Mouse (Mus musculus) erythroblast, embryonic 14.5 days (primary cell): ENCODE measurements around the gene Olfr420.

Source experiments
- GATA1 ChIP-seq: IDR thresholded peaks from 2 replicates; pipeline ENCODE4 v1.6.1; 2012; ENCODE audit warnings: low read length, inconsistent platforms, mixed read lengths
- TAL1 ChIP-seq: IDR thresholded peaks from 3 replicates; pipeline ENCODE4 v1.6.1; 2012; ENCODE audit warnings: low read length, inconsistent platforms, mixed read lengths

DNA sequence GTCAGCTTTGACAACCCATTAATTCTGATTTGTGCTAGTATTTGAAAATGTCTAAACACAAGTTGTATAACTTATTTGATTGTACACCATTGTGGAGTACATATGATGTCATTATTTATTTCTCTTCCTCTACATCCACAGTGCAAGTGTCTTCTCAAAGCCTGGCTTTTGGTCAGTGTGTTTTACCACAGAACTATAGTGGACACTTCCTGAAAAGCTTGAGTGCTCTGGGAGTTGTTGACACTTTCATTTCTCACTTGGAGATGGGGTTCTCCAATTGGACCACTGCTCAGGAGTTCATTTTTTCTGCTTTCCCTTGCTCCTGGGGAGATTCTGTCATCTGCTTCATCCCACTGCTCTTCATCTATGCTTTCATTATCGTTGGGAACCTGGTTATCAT is 3.1 kb downstream of the Olfr420 start:
- TF ChIP-seq GATA1 (no peak), TAL1 (no peak)
